Mouse (Mus musculus) E14TG2a.4 (cell line): ENCODE data around the gene Tecpr2.

Source experiments
- H3K27me3 ChIP-seq: 2 replicates; pipeline ENCODE4 v1.6.1; 2014; ENCODE audit warnings: low read length, control low read depth; ENCODE audit not compliant: insufficient read depth
- H3K36me3 ChIP-seq: 2 replicates; pipeline ENCODE4 v1.6.1; 2014; ENCODE audit warnings: low read length, control low read depth; ENCODE audit not compliant: insufficient read depth
- H3K4me1 ChIP-seq: replicated peaks from 2 replicates; pipeline ENCODE4 v1.6.1; 2014; ENCODE audit warnings: low read depth, low read length, control low read depth
- H3K4me3 ChIP-seq: replicated peaks from 2 replicates; pipeline ENCODE4 v1.5.1; 2014; ENCODE audit warnings: mild to moderate bottlenecking, low read length
- H3K9me3 ChIP-seq: 2 replicates; pipeline ENCODE4 v1.6.1; 2014; ENCODE audit warnings: low read length, control low read depth
- CTCF ChIP-seq: conservative IDR thresholded peaks from 2 replicates; pipeline ENCODE4 v1.5.1; 2014; ENCODE audit warnings: low read length
- NANOG ChIP-seq: IDR thresholded peaks from 2 replicates; pipeline ENCODE4 v1.6.1; 2014; ENCODE audit warnings: borderline replicate concordance, low read length, mixed read lengths
- POU5F1 ChIP-seq: IDR thresholded peaks from 2 replicates; pipeline ENCODE4 v1.6.1; 2014; ENCODE audit warnings: low read length, borderline replicate concordance

Gene Tecpr2

GRCm38 (mm10) chr12:110954351-110954991 is 65.4 kb downstream of the Tecpr2 start:
- Histone ChIP-seq H3K4me1 (no peaks in the 10 kb centered on the region; the same call in 1 of the 2 replicates), H3K4me3 (no peak overlapping the region), H3K27me3 (no peaks in the 10 kb centered on the region), H3K9me3 (no peaks in the 10 kb centered on the region), H3K36me3 (peaks cover 17% of the 10 kb centered on the region)
- no peak for TF ChIP-seq CTCF
- TF ChIP-seq POU5F1: no peak
- TF ChIP-seq NANOG: no peak

GRCm38 (mm10) chr12:110961973-110962372 is 72.9 kb downstream of the Tecpr2 start:
- TF ChIP-seq CTCF: no peak
- no peak for TF ChIP-seq POU5F1
- no peak for TF ChIP-seq NANOG
- Histone ChIP-seq H3K36me3 (peaks cover 5% of the 10 kb centered on the region; the same call in 1 of the 2 replicates), H3K4me1 (peaks cover 23% of the 10 kb centered on the region), H3K27me3 (no peaks in the 10 kb centered on the region), H3K9me3 (no peaks in the 10 kb centered on the region), H3K4me3 (no peak overlapping the region)

GRCm38 (mm10) chr12:110965500-110965899 is 76.4 kb downstream of the Tecpr2 start:
- no peak overlapping the region for H3K4me3 ChIP-seq
- TF ChIP-seq CTCF (no peak), NANOG (no peak), POU5F1 (no peak)
- no peaks in the 10 kb centered on the region for H3K27me3 ChIP-seq
- H3K36me3 ChIP-seq: peaks cover 30% of the 10 kb centered on the region
- no peaks in the 10 kb centered on the region for H3K9me3 ChIP-seq
- peaks cover 52% of the 10 kb centered on the region for H3K4me1 ChIP-seq

- H3K27me3 ChIP-seq: no peaks in the 10 kb centered on the region
- peaks cover 36% of the 10 kb centered on the region for H3K36me3 ChIP-seq
- no peak overlapping the region for H3K4me3 ChIP-seq
- H3K9me3 ChIP-seq: no peaks in the 10 kb centered on the region
- peaks cover 57% of the 10 kb centered on the region for H3K4me1 ChIP-seq
- TF ChIP-seq CTCF: no peak
- peak; percentile 53; the same call in 1 of the 2 replicates for TF ChIP-seq NANOG
Measured at GRCm38 (mm10) chr12:110966079-110966478, 77.0 kb downstream of the Tecpr2 start.

GRCm38 (mm10) chr12:110967146-110967545 is 78.1 kb downstream of the Tecpr2 start:
- H3K4me1 ChIP-seq: peaks cover 67% of the 10 kb centered on the region
- H3K27me3 ChIP-seq: no peaks in the 10 kb centered on the region
- H3K4me3 ChIP-seq: no peak overlapping the region
- no peaks in the 10 kb centered on the region for H3K9me3 ChIP-seq
- peaks cover 37% of the 10 kb centered on the region for H3K36me3 ChIP-seq
- TF ChIP-seq POU5F1: no peak
- TF ChIP-seq NANOG: no peak
- TF ChIP-seq CTCF: no peak

GRCm38 (mm10) chr12:110970408-110970807 is 81.3 kb downstream of the Tecpr2 start:
- Histone ChIP-seq H3K9me3 (no peaks in the 10 kb centered on the region), H3K4me1 (peaks cover 71% of the 10 kb centered on the region), H3K4me3 (no peak overlapping the region), H3K36me3 (peaks cover 66% of the 10 kb centered on the region), H3K27me3 (no peaks in the 10 kb centered on the region)
- no peak for TF ChIP-seq POU5F1
- no peak for TF ChIP-seq CTCF
- no peak for TF ChIP-seq NANOG

- Histone ChIP-seq H3K4me3 (no peak overlapping the region), H3K36me3 (peaks cover 79% of the 10 kb centered on the region), H3K4me1 (peaks cover 69% of the 10 kb centered on the region), H3K9me3 (no peaks in the 10 kb centered on the region), H3K27me3 (peaks cover 11% of the 10 kb centered on the region)
- TF ChIP-seq NANOG: no peak
- TF ChIP-seq POU5F1: no peak
- no peak for TF ChIP-seq CTCF
Measured at GRCm38 (mm10) chr12:110971972-110972371, 82.9 kb downstream of the Tecpr2 start.

- Histone ChIP-seq H3K27me3 (peaks cover 21% of the 10 kb centered on the region), H3K4me3 (no peak overlapping the region), H3K36me3 (peaks cover 72% of the 10 kb centered on the region), H3K9me3 (no peaks in the 10 kb centered on the region), H3K4me1 (peaks cover 65% of the 10 kb centered on the region)
- no peak for TF ChIP-seq POU5F1
- TF ChIP-seq CTCF: no peak
- TF ChIP-seq NANOG: no peak
Measured at GRCm38 (mm10) chr12:110973829-110974228, 84.8 kb downstream of the Tecpr2 start.

GRCm38 (mm10) chr12:110974295-110974694 is 85.2 kb downstream of the Tecpr2 start:
- TF ChIP-seq POU5F1 (no peak), CTCF (no peak), NANOG (no peak)

More at GRCm38 (mm10) chr12:110974295-110974694, 85.2 kb downstream of the Tecpr2 start:
- Histone ChIP-seq H3K9me3 (no peaks in the 10 kb centered on the region), H3K4me1 (peaks cover 64% of the 10 kb centered on the region), H3K36me3 (peaks cover 67% of the 10 kb centered on the region), H3K27me3 (peaks cover 21% of the 10 kb centered on the region), H3K4me3 (no peak overlapping the region)
